Mouse (Mus musculus): Measurements from ENCODE around the gene Pfn3. TPM values are rescaled to one million over a fixed set of nuclear protein-coding genes. Genes with fewer than 3 reads are reported as not detected.
"Not testable (repeated sequence)": the region's sequence is repeated elsewhere in the genome, so short reads cannot be mapped to it uniquely, and the experiment has no call there.

The Pfn3 gene
- not detected for total RNA-seq (2021)
- long read RNA-seq, experiment 1: 0 reads
- long read RNA-seq, experiment 2: 0 reads

DNA sequence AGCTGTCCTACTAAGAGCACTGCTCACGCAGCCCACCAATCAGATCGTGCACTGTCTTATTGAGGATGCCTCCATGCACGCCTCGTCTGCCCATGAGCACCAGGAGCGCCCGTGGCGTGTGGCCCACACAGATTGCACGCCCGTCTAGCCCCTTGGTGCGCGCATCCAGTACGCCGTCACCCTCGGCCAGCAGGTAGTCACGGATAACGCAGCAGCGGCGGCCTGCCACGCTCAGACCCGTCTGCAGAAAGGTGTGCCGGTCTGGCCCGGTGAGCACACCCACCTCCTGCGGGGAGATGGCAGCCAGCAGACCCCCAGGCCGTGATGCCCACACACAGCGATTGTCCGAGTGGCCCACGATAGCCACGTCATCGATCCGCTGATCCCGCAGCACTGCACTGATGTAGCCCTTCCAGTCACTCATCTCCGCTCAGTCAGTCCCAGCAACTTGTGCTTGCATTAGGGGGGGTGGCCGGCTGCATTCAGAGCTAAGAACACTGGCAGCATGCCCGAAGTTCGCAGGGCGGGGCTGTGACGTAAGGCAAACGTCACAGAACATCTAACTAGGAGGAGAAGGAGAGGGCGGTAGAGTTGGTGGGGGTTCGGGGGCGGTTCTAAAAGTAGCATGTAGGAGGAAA is at the start of gene Pfn3:
Gene Pfn3, minus strand, starts transcription at position 490 of the 638 bp plus-strand sequence.
- peak; percentile 28 for DNase-seq
- intact Hi-C loops (cut with DNase I; ENCODE audit: low total_unique reads): no loop called here

DNA sequence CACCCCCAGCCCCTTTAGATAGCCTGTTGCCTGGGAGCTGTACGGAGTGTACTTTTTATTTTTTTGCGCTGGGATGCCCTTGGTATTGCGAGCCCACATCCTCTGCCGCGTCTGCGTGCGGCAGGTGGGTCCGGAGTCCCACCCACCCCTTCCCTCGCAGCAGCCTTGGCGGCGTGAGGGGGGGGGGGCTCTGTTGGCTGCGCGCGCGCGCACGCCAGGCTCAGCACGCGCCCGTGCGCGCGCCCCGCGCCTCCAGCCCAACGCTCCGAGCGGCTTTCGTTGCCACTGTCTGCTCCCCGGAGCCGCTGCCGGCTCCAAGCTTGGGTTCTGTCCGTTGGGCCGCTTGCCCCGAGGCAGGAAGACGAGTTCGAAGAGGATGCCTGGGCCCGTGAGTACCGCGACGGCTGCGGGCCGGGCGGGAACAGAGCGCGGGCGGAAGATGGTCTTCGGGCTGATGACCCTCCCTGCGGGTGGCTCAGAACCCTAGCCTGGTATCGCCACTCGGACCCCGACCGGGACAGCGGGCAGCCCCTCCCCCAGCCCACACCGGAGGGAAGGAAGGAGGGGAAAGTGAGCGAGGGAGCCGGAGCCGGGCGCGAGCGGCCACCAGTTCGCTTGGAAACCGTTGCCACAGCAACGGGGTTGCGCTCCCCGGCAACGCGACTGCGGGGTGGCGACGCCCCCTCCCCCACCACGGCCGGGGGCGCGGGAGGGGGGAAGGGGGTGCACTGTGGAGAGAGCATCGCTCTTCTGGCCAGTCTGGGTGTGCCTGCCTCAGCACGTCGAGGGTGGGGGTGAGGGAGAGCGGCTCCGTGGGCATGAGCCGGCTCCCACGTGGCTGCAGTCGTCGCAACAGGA is 49.2 kb upstream of the Pfn3 start, which contains the start of gene Prr7:
Gene Prr7, plus strand, starts transcription at position 241 of the 858 bp plus-strand sequence.
- intact Hi-C loops (cut with DNase I; ENCODE audit: low total_unique reads): no loop called here
- DNase-seq: peak; percentile 63

DNA sequence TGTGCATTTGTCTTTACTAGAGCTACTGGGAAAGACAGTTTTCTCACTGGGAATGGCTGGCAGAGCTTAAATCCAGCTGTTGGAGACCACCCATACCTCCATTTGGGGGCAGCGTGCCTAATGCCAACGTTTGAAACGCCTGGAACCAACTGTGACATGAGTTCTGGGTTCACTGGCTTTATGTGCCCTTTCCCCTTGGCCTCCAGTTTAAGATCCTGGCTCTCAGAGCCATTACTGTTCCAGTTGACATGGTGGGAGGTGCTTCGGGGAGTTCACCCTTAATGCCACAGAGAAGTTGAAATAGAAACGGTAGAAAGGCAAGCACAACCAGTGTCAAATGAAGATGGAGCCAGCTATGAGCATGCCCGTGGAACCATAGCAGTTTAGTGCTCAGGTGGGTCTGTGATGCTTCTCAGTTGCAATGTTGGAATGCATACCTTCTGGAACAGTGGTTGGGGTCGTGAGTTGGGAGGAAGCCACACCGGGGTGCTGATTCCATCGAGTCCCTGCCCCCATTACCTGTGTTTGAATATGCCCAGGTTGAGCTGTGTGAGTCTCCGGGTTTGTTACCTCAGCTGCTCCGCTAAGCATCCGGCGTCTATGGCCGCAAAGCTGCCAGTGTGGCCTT is 48.5 kb upstream of the Pfn3 start:
- intact Hi-C loops (cut with DNase I; ENCODE audit: low total_unique reads): no loop called here
- DNase-seq: no peak

GRCm38 (mm10) chr13:55462965-55463364 is 47.9 kb upstream of the Pfn3 start:
- no peak for DNase-seq
- intact Hi-C loops (cut with DNase I; ENCODE audit: low total_unique reads): no loop called here

DNA sequence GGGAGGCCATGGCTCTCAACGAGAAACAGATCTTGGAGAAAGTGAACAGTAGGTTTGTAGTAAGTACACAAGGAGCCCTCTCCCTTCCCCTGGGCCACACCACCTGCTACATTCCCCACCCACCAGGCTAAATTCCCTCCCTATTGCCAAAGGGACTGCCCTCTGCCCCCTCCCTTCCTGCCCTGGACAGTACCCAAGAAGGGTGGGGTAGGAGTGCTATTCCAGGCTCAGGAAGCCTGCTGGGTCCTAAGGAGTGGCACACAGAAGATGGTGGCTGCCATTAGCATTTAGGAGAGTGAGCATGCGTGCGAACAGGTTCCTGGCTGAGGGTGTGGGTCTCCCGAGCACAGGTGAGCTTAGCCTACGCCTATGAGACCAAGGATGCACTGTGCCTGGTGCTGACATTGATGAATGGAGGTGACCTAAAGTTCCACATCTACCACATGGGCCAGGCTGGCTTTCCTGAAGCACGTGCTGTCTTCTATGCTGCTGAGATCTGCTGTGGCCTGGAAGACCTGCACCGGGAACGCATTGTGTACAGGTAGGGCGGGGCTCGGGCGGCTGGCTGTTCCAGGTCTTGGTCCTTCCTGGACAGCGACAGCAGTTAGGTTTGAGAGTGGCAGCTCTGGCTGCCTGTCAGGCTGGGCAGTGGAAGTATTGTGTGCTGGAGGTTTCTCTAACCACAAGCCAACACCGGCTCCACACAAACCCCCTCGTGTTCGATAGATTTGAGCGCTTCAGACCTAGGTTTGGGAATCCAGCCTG is 36.9 kb upstream of the Pfn3 start:
- intact Hi-C loops (cut with DNase I; ENCODE audit: low total_unique reads): no loop called here
- DNase-seq: peak; percentile 35

- intact Hi-C loops (cut with DNase I; ENCODE audit: low total_unique reads): no loop called here
- DNase-seq: peak; percentile 8
Observed at GRCm38 (mm10) chr13:55451296-55451695, 36.3 kb upstream of the Pfn3 start.

- intact Hi-C loops (cut with DNase I; ENCODE audit: low total_unique reads): no loop called here
- peak; percentile 86 for DNase-seq
Observed at GRCm38 (mm10) chr13:55450511-55450980, 35.5 kb upstream of the Pfn3 start.

GRCm38 (mm10) chr13:55449679-55450441 is 34.8 kb upstream of the Pfn3 start:
- intact Hi-C loops (cut with DNase I; ENCODE audit: low total_unique reads): no loop called here
- peak; percentile 11 for DNase-seq

- intact Hi-C loops (cut with DNase I; ENCODE audit: low total_unique reads): no loop called here
- peak; percentile 4 for DNase-seq
Observed at GRCm38 (mm10) chr13:55449205-55449604, 34.2 kb upstream of the Pfn3 start.

DNA sequence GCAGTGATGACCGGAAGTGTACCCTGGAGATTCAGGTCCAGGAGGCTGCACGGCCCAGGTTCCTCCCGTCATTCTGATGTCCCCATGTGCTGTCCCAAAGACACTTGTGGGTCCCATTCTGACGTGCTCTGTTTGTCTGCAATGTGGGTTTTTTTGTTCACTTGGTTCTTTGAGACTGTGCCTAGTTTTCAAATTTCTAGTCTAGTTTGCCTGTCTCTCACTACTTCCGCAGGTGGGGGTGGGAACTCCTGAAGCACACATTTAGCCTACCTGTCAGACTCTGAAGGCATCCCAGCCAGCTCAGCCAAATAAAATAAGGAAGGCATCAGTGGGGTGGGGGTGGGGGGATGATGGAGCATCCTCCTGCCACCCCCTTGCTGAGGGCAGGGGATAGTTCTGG is 33.1 kb upstream of the Pfn3 start:
- intact Hi-C loops (cut with DNase I; ENCODE audit: low total_unique reads): no loop called here
- no peak for DNase-seq

GRCm38 (mm10) chr13:55447543-55447943 is 32.5 kb upstream of the Pfn3 start:
- intact Hi-C loops (cut with DNase I; ENCODE audit: low total_unique reads): no loop called here
- peak; percentile 6 for DNase-seq

GRCm38 (mm10) chr13:55446483-55447105 is 31.6 kb upstream of the Pfn3 start:
- intact Hi-C loops (cut with DNase I; ENCODE audit: low total_unique reads): no loop called here
- peak; percentile 5 for DNase-seq

DNA sequence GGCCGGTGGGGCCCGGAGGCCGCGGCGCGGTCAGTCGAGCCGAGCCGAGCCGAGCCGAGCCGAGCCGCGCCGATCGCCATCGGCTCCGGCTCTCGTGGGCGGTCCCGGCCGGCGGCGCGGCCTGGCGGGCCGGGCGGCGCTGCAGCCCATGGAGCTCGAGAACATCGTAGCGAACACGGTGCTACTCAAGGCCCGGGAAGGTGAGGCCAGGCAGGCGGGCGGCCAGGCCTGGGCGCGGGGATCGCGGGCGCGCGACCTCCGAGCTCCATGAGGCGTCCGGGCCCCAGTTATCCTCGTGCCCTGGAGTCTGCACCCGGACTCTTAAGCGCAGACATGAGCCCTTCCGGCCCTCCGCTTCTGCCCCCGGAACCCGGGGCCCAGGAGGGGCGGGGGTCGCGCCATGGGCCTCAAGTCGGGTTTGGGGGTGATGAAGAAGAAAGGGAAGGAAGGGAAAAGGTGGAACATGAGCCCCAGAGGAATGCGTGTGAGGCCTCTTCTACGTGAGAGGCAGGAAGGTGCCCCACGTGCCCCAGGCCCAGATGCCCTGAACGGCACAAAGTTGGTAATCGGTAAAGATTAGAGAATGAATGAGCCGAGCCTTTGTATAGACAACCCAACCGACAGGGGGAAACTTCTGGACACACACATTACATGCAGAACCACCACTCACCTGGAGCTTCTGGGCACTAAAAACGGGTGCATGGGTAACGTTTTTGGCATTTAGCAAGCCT is 30.5 kb upstream of the Pfn3 start:
- intact Hi-C loops (cut with DNase I; ENCODE audit: low total_unique reads): no loop called here
- DNase-seq: peak; percentile 48

- intact Hi-C loops (cut with DNase I; ENCODE audit: low total_unique reads): no loop called here
- peak; percentile 100 for DNase-seq
Observed at GRCm38 (mm10) chr13:55444937-55445315, 29.9 kb upstream of the Pfn3 start, which contains the start of gene Grk6. Gene Grk6 (plus strand): TSS chr13:55445072.

DNA sequence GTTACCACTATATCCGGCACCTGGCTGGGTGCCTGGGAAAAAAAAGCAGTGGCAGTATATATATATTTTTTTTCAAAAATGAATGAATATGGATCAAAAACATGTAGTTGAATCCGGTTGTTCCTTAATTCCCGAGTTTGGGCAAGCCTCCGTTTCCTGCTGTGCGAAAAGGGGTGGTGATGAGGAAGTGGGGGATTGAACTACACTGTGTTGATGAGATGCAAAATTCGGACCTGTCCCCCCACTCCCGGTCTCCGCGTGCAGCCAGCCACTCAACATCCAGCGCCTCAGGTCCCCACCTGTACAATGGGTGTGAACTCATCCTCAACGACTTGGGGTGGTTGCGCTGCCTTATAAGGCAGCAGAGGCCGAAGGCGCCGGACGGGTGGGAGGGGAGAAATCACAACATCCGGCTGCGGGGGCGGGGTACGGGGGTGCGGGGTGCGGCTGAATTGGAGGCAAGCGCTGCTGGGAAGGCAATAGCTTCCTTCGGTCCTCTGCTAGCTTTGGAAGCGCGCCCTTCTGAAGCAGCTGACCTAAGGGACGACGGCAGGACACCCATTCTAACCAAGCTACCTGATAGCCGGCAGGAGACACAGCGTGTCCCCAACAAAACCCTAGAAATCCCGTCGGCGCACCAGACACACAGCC is 29.4 kb upstream of the Pfn3 start:
- peak; percentile 87 for DNase-seq
- intact Hi-C loops (cut with DNase I; ENCODE audit: low total_unique reads): no loop called here

GRCm38 (mm10) chr13:55443799-55444285 is 28.8 kb upstream of the Pfn3 start:
- DNase-seq: no peak
- intact Hi-C loops (cut with DNase I; ENCODE audit: low total_unique reads): no loop called here

DNA sequence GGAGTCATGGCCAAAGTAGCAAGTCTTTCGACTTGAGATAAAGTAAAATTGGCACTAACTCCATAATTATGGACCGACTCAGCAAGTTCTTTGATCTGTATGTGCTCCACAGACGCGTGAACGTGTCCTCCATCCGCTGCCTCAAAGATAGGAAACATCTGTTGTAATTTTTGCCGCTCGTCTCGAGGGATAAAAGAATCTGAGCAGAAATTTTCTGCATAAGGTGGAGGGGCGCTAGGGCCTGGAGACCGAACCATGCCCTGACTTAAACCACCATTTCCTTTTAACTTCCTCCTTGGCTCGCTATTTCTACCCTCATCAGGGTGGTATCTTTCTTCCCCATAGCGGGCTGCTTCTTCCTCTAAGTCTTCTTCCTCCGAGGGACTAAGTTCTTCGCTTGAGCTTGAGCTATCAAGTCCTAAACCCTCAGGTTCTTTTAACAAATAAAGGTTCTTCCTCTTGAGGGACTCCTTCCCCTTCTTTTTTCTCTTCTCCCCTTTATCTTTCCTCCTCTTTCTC is 22.1 kb upstream of the Pfn3 start:
- intact Hi-C loops (cut with DNase I; ENCODE audit: low total_unique reads); DNase-seq: not testable (repeated sequence)

All from gastrocnemius, postnatal 14 days (tissue).